Mouse (Mus musculus) C2C12 (cell line): ENCODE data around the gene Rbm34.

Experiments
- CEBPB ChIP-seq: IDR thresholded peaks from one replicate; pipeline ENCODE4 v1.6.1; 2011; ENCODE audit warnings: low read depth, mild to moderate bottlenecking, control low read depth, moderate library complexity
- CTCF ChIP-seq: IDR thresholded peaks from one replicate; pipeline ENCODE4 v1.5.1; 2011; ENCODE audit not compliant: control insufficient read depth, insufficient read depth, insufficient read length
- MAX ChIP-seq: IDR thresholded peaks from one replicate; pipeline ENCODE4 v1.6.1; 2011; ENCODE audit warnings: mild to moderate bottlenecking, control low read depth
- MYOG ChIP-seq: IDR thresholded peaks from one replicate; pipeline ENCODE4 v1.6.1; 2011; ENCODE audit not compliant: control insufficient read depth, insufficient read length; ENCODE audit errors: extremely low read depth
- USF1 ChIP-seq: IDR thresholded peaks from one replicate; pipeline ENCODE4 v1.6.1; 2011; ENCODE audit warnings: low read depth, mild to moderate bottlenecking, control low read depth, moderate library complexity

- TF ChIP-seq CTCF (no peak), USF1 (no peak), CEBPB (no peak), MYOG (no peak), MAX (no peak)
Measured at GRCm38 (mm10) chr8:126929607-126930161, 41.2 kb downstream of the Rbm34 start.
